Mouse (Mus musculus) heart, adult 2 months (tissue): ENCODE data around the gene Fmo6.

Experiments
- CTCF ChIP-seq: fragments of 200-600 bp; IDR thresholded peaks from 2 replicates; pipeline ENCODE4 v1.8.1; 2022; ENCODE audit warnings: antibody characterized with exemption, mild to moderate bottlenecking, moderate library complexity
- EP300 ChIP-seq: fragments of 200-500 bp; IDR thresholded peaks from 2 replicates; pipeline ENCODE4 v1.6.1; 2011; ENCODE audit warnings: low read depth, low read length, control low read depth; ENCODE audit not compliant: insufficient read depth
- POLR2A ChIP-seq: fragments of 200-500 bp; IDR thresholded peaks from 2 replicates; pipeline ENCODE4 v1.6.1; 2011; ENCODE audit warnings: mild to moderate bottlenecking, low read depth, low read length, control low read depth; ENCODE audit not compliant: insufficient read depth

DNA sequence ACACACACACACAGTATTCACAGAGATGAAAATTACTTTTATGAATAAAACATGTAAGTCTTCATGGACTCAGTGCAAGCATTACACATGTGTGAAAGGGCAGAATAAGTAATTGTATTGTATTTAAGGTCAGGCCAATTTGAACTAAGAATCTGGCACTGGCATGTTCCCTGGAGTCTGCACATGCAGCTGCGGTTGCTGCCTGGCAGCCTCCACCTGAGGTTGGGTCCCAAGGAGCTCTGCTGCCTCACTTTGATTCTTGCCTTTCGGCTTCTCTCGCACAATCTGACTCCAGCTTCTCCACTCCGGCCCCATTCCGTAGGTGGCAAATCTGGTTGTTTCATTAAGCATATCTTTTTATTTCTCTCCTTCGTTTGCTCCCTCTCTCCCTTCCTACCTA, 10.6 kb upstream of the Fmo6 start:
- no peak for TF ChIP-seq CTCF
- no peak for TF ChIP-seq POLR2A
- no peak for TF ChIP-seq EP300
